ENCODE assay signal across 8 mouse cellular contexts in genomic region chr6:71048199-71049094, GRCm38 (mm10).
DNase-seq lines count a peak whose midpoint lies in the region; ATAC-seq and TF ChIP-seq lines count a peak whose summit lies in the region.

No protein-coding gene starts in this region.

- H3K4me3 ChIP-seq in gastrocnemius, adult 2 months: peak overlapping the region; percentile 54
- H3K4me3 ChIP-seq in embryonic facial prominence, embryonic 12.5 days: peak overlapping the region; percentile 37
- peak overlapping the region; percentile 41 for H3K4me3 ChIP-seq in hindbrain, embryonic 14.5 days (replicated peaks; ENCODE audit: low read length)
- H3K4me3 ChIP-seq in lung, embryonic 16.5 days (ENCODE audit: low read length): peak overlapping the region; percentile 47

- no peaks in the 10 kb centered on the region for H3K9me3 ChIP-seq in embryonic facial prominence, embryonic 12.5 days
- H3K9me3 ChIP-seq in hindbrain, embryonic 14.5 days (ENCODE audit: control insufficient read depth, low read length): no peaks in the 10 kb centered on the region
- H3K9me3 ChIP-seq in lung, embryonic 16.5 days (ENCODE audit: control insufficient read depth, low read length): no peaks in the 10 kb centered on the region

- ATAC-seq in CD4-positive, CD25-positive, alpha-beta regulatory T cell, adult 4 months: peak; percentile 70
- no peak for ATAC-seq in embryonic facial prominence, embryonic 12.5 days (ENCODE audit: insufficient number of reproducible peaks, insufficient read depth, low FRiP score, low TSS enrichment)
- peak; percentile 48; the same call in 1 of the 2 replicates for ATAC-seq in hindbrain, embryonic 14.5 days (ENCODE audit: low FRiP score)
- peak; percentile 64; the same call in 1 of the 2 replicates for ATAC-seq in lung, embryonic 16.5 days (ENCODE audit: low read depth)

- TF ChIP-seq CTCF in gastrocnemius, adult 2 months (IDR thresholded peaks at IDR 0.05): no peak

- no peaks in the 10 kb centered on the region for H3K36me3 ChIP-seq in embryonic facial prominence, embryonic 12.5 days
- H3K36me3 ChIP-seq in hindbrain, embryonic 14.5 days (replicated peaks; ENCODE audit: control insufficient read depth, insufficient read depth): no peaks in the 10 kb centered on the region
- H3K36me3 ChIP-seq in lung, embryonic 16.5 days (ENCODE audit: control insufficient read depth, insufficient read depth, low read length): no peaks in the 10 kb centered on the region

- 3% methylated on average over 38 of the region's 38 CpGs for WGBS in embryonic facial prominence, embryonic 12.5 days
- 3% methylated on average over 38 of the region's 38 CpGs for WGBS in hindbrain, embryonic 14.5 days
- 3% methylated on average over 35 of the region's 38 CpGs for WGBS in lung, embryonic 16.5 days

- peak overlapping the region; percentile 77 for H3K4me2 ChIP-seq in embryonic facial prominence, embryonic 12.5 days (replicated peaks)
- H3K4me2 ChIP-seq in hindbrain, embryonic 14.5 days (replicated peaks): peak overlapping the region; percentile 80
- peak overlapping the region; percentile 69 for H3K4me2 ChIP-seq in lung, embryonic 16.5 days (ENCODE audit: low read depth, low read length)

- intact Hi-C loops in gastrocnemius, adult 2 months (cut with DNase I): no loop called here
- intact Hi-C loops in gastrocnemius, postnatal 36 days (cut with DNase I): no loop called here

- no peak overlapping the region for H3K27ac ChIP-seq in gastrocnemius, adult 2 months
- no peak overlapping the region for H3K27ac ChIP-seq in embryonic facial prominence, embryonic 12.5 days
- H3K27ac ChIP-seq in hindbrain, embryonic 14.5 days: no peak overlapping the region
- H3K27ac ChIP-seq in lung, embryonic 16.5 days (ENCODE audit: low read length): no peak overlapping the region

- peak; percentile 47 for DNase-seq in gastrocnemius, adult 2 months
- no peak for DNase-seq in gastrocnemius, postnatal 36 days
- peak; percentile 35 for DNase-seq in hindbrain, embryonic 14.5 days (ENCODE audit: low spot score)
- peak; percentile 55 for DNase-seq in retina, embryonic 14.5 days (ENCODE audit: low spot score)
- no peak for DNase-seq in urinary bladder, postnatal 14 days (ENCODE audit: low spot score)

- H3K4me1 ChIP-seq in embryonic facial prominence, embryonic 12.5 days: 0 out of 2 replicates have a peak, but pooled peaks cover 2% of the 10 kb centered on the region
- H3K4me1 ChIP-seq in hindbrain, embryonic 14.5 days (replicated peaks; ENCODE audit: control insufficient read depth, insufficient read depth, low read length): peaks cover 8% of the 10 kb centered on the region; the same call in 1 of the 2 replicates
- H3K4me1 ChIP-seq in lung, embryonic 16.5 days (replicated peaks; ENCODE audit: control insufficient read depth, insufficient read depth, low read length): 0 out of 2 replicates have a peak, but pooled peaks cover 5% of the 10 kb centered on the region

- peaks cover 4% of the 10 kb centered on the region; the same call in 1 of the 2 replicates for H3K27me3 ChIP-seq in embryonic facial prominence, embryonic 12.5 days
- peaks cover 8% of the 10 kb centered on the region; the same call in 1 of the 2 replicates for H3K27me3 ChIP-seq in hindbrain, embryonic 14.5 days (ENCODE audit: control insufficient read depth, insufficient read depth, low read length)
- no peaks in the 10 kb centered on the region for H3K27me3 ChIP-seq in lung, embryonic 16.5 days (ENCODE audit: control insufficient read depth, insufficient read depth, low read depth, low read length)

- peak overlapping the region; percentile 46 for H3K9ac ChIP-seq in embryonic facial prominence, embryonic 12.5 days
- peak overlapping the region; percentile 49 for H3K9ac ChIP-seq in hindbrain, embryonic 14.5 days
- peak overlapping the region; percentile 60 for H3K9ac ChIP-seq in lung, embryonic 16.5 days (ENCODE audit: low read length)

Comparison
In these comparisons a context has a peak if more than half of its experiments do, and no peak if none do; other contexts are left out.
1. DNase-seq: peak in gastrocnemius, adult 2 months (single experiment), hindbrain, embryonic 14.5 days (single experiment) and retina, embryonic 14.5 days (single experiment); none in gastrocnemius, postnatal 36 days (0 of 2) and urinary bladder, postnatal 14 days (single experiment).
2. Peak in every context shown above with its lines, with median percentiles within 50 percentile points of each other: H3K4me3 ChIP-seq, H3K4me2 ChIP-seq and H3K9ac ChIP-seq.